Mouse (Mus musculus) layer of hippocampus, postnatal 10 days (tissue): ENCODE measurements around the gene Set. TPM values are rescaled to one million over a fixed set of nuclear protein-coding genes. Genes with fewer than 3 reads are reported as not detected.
A peak's percentile ranks its signal among the peaks of the same experiment; 100 is the strongest.

ENCODE experiments used
- DNase-seq, 2 experiments: peaks; one replicate each; pipeline ENCODE4 v3.0.0; 2021; ENCODE audit warnings: low spot score in 2 of 2
- total RNA-seq, 2 experiments: library from RNA; stranded (reverse); gene quantifications; 2 replicates each; pipeline ENCODE4 v1.2.3; 2021

Gene Set
- total RNA-seq, 2 experiments from 2014 or later = 231 to 233 TPM

- DNase-seq = peak; percentile 20 to 43
Measured at GRCm38 (mm10) chr2:30061215-30062166, 4.3 kb downstream of the Set start.

- peak; percentile 35 to 56 for DNase-seq
Measured at GRCm38 (mm10) chr2:30062249-30063093, 5.3 kb downstream of the Set start.

GRCm38 (mm10) chr2:30063235-30063634 is 6.1 kb downstream of the Set start:
- no peak for DNase-seq

GRCm38 (mm10) chr2:30063791-30064190 is 6.6 kb downstream of the Set start:
- no peak for DNase-seq

- no peak for DNase-seq
Measured at GRCm38 (mm10) chr2:30064298-30064697, 7.1 kb downstream of the Set start.

- peak; percentile 89 to 95 for DNase-seq
Measured at GRCm38 (mm10) chr2:30066046-30066901, 9.1 kb downstream of the Set start.

GRCm38 (mm10) chr2:30067031-30067888 is 10.1 kb downstream of the Set start:
- peak; percentile 51 to 60 for DNase-seq

GRCm38 (mm10) chr2:30067962-30068361 is 10.8 kb downstream of the Set start:
- DNase-seq = no peak

GRCm38 (mm10) chr2:30072875-30073274 is 15.7 kb downstream of the Set start:
- DNase-seq = no peak

GRCm38 (mm10) chr2:30073285-30073684 is 16.1 kb downstream of the Set start:
- no peak for DNase-seq

- no peak for DNase-seq
Measured at GRCm38 (mm10) chr2:30075625-30076024, 18.4 kb downstream of the Set start.

GRCm38 (mm10) chr2:30076439-30076838 is 19.3 kb downstream of the Set start:
- DNase-seq = no peak

- DNase-seq = no peak
Measured at GRCm38 (mm10) chr2:30076959-30077358, 19.8 kb downstream of the Set start.

- peak; percentile 86 to 89 for DNase-seq
Measured at GRCm38 (mm10) chr2:30077502-30078348, 20.5 kb downstream of the Set start, which contains the start of gene Pkn3. Gene Pkn3, plus strand, starts transcription at chr2:30077684.

- no peak for DNase-seq
Measured at GRCm38 (mm10) chr2:30078349-30078712, 21.2 kb downstream of the Set start.

- DNase-seq = no peak
Measured at GRCm38 (mm10) chr2:30078760-30079159, 21.6 kb downstream of the Set start.

GRCm38 (mm10) chr2:30080181-30080800 is 23.1 kb downstream of the Set start:
- no peak for DNase-seq

GRCm38 (mm10) chr2:30084113-30084512 is 26.9 kb downstream of the Set start:
- no peak for DNase-seq

GRCm38 (mm10) chr2:30084632-30085031 is 27.5 kb downstream of the Set start:
- DNase-seq = no peak
